Mouse (Mus musculus) liver, adult 2 months (tissue): Measurements from ENCODE around the gene Hopx. TPM values are rescaled to one million over a fixed set of nuclear protein-coding genes. Genes with fewer than 3 reads are reported as not detected.

Experiments used
- DNase-seq: peaks from one replicate; pipeline ENCODE4 v3.0.0-alpha.2; 2011; ENCODE audit warnings: low read depth, low spot score; ENCODE audit errors: extremely low read depth
- H3K27ac ChIP-seq: fragments of 200-500 bp; replicated peaks from 2 replicates; pipeline ENCODE4 v1.5.1; 2012; ENCODE audit warnings: low read depth, mild to moderate bottlenecking, control low read depth, inconsistent platforms, low read length; ENCODE audit not compliant: insufficient read depth
- H3K27me3 ChIP-seq: fragments of 200-500 bp; 2 replicates; pipeline ENCODE4 v1.6.1; 2012; ENCODE audit warnings: mild to moderate bottlenecking, moderate library complexity, low read length, inconsistent platforms; ENCODE audit not compliant: control insufficient read depth, insufficient read depth
- H3K36me3 ChIP-seq: fragments of 200-500 bp; 2 replicates; pipeline ENCODE4 v1.6.1; 2012; ENCODE audit warnings: low read length, inconsistent platforms; ENCODE audit not compliant: control insufficient read depth, insufficient read depth
- H3K4me1 ChIP-seq: fragments of 200-500 bp; 2 replicates; pipeline ENCODE4 v1.6.1; 2011; ENCODE audit warnings: low read length; ENCODE audit not compliant: control insufficient read depth, insufficient read depth
- H3K4me3 ChIP-seq: fragments of 200-500 bp; 2 replicates; pipeline ENCODE4 v1.5.1; 2011; ENCODE audit warnings: low read depth, mild to moderate bottlenecking, control low read depth, low read length, moderate library complexity; ENCODE audit not compliant: insufficient read depth
- H3K79me2 ChIP-seq: fragments of 200-500 bp; 2 replicates; pipeline ENCODE4 v1.6.1; 2012; ENCODE audit warnings: inconsistent platforms, mild to moderate bottlenecking, low read length, moderate library complexity; ENCODE audit not compliant: control insufficient read depth, insufficient read depth
- H3K9ac ChIP-seq: fragments of 200-500 bp; 2 replicates; pipeline ENCODE4 v1.6.1; 2012; ENCODE audit warnings: low read depth, mild to moderate bottlenecking, control low read depth, inconsistent platforms, low read length
- CTCF ChIP-seq: fragments of 200-500 bp; IDR thresholded peaks from 2 replicates; pipeline ENCODE4 v1.5.1; 2011; ENCODE audit warnings: low read depth, low read length, control low read depth
- POLR2A ChIP-seq: fragments of 200-500 bp; IDR thresholded peaks from 2 replicates; pipeline ENCODE4 v1.6.1; 2011; ENCODE audit warnings: low read length, control low read depth; ENCODE audit not compliant: insufficient read depth; ENCODE audit errors: extremely low read depth
- WGBS: fragments of 180-500 bp; shearing (Covaris S2); methylation state at CpG from one replicate; pipeline ENCODE4 v1.1.7; 2018; 5-methylcytosine and 5-hydroxymethylcytosine counted together
- polyA plus RNA-seq: library from polyadenylated mRNA; depleted of rRNA; stranded (reverse); fragments of >200 nt; gene quantifications from 2 replicates; pipeline ENCODE4 v1.2.3, GENCODE M21; 2012
- total RNA-seq: library from RNA; depleted of rRNA; stranded (reverse); fragments of >200 nt; gene quantifications from 2 replicates; pipeline ENCODE4 v1.2.3, GENCODE M21; 2014

Hopx gene
- total and polyA plus RNA-seq, 2 experiments, result 77.2 to 84.9 TPM

- Histone ChIP-seq H3K79me2 (no peaks in the 10 kb centered on the region), H3K9ac (no peak overlapping the region), H3K4me1 (peaks cover 2% of the 10 kb centered on the region; the same call in 1 of the 2 replicates), H3K27me3 (no peaks in the 10 kb centered on the region), H3K36me3 (no peaks in the 10 kb centered on the region), H3K4me3 (no peak overlapping the region), H3K27ac (no peak overlapping the region)
- DNase-seq, result no peak
- no peak for TF ChIP-seq CTCF
- TF ChIP-seq POLR2A, result no peak
- 76% methylated on average over 20 of the region's 20 CpGs for WGBS
These were observed 7.6 kb upstream of the Hopx start for GRCm38 (mm10) chr5:77122254-77123192.

- no peak overlapping the region for H3K9ac ChIP-seq
- DNase-seq, result no peak
- no peaks in the 10 kb centered on the region for H3K79me2 ChIP-seq
- H3K27ac ChIP-seq, result no peak overlapping the region
- no peak for TF ChIP-seq CTCF
- no peaks in the 10 kb centered on the region for H3K27me3 ChIP-seq
- no peak overlapping the region for H3K4me3 ChIP-seq
- no peaks in the 10 kb centered on the region for H3K36me3 ChIP-seq
- peaks cover 2% of the 10 kb centered on the region; the same call in 1 of the 2 replicates for H3K4me1 ChIP-seq
- 84% methylated on average over 7 of the region's 7 CpGs for WGBS
These were observed 5.8 kb upstream of the Hopx start for GRCm38 (mm10) chr5:77120701-77121100.

GRCm38 (mm10) chr5:77119475-77120422 lies 4.8 kb upstream of the Hopx start:
- TF ChIP-seq CTCF (no peak), POLR2A (no peak)
- WGBS, result 90% methylated on average over 19 of the region's 19 CpGs
- no peak overlapping the region for H3K27ac ChIP-seq
- H3K4me1 ChIP-seq, result peaks cover 6% of the 10 kb centered on the region; the same call in 1 of the 2 replicates
- H3K27me3 ChIP-seq, result no peaks in the 10 kb centered on the region
- H3K4me3 ChIP-seq, result no peak overlapping the region
- H3K9ac ChIP-seq, result no peak overlapping the region
- no peaks in the 10 kb centered on the region for H3K36me3 ChIP-seq
- DNase-seq, result no peak
- no peaks in the 10 kb centered on the region for H3K79me2 ChIP-seq

- Histone ChIP-seq H3K27me3 (no peaks in the 10 kb centered on the region), H3K9ac (no peak overlapping the region), H3K36me3 (no peaks in the 10 kb centered on the region), H3K79me2 (no peaks in the 10 kb centered on the region), H3K27ac (no peak overlapping the region), H3K4me1 (peaks cover 9% of the 10 kb centered on the region), H3K4me3 (no peak overlapping the region)
- DNase-seq, result no peak
- TF ChIP-seq POLR2A (no peak), CTCF (no peak)
- 91% methylated on average over 9 of the region's 9 CpGs for WGBS
These were observed 811 bp upstream of the Hopx start for GRCm38 (mm10) chr5:77115732-77116131.

- H3K36me3 ChIP-seq, result no peaks in the 10 kb centered on the region
- WGBS, result 90% methylated on average over 3 of the region's 3 CpGs
- H3K27ac ChIP-seq, result no peak overlapping the region
- H3K4me1 ChIP-seq, result peaks cover 14% of the 10 kb centered on the region
- no peak overlapping the region for H3K9ac ChIP-seq
- TF ChIP-seq CTCF (no peak), POLR2A (no peak)
- H3K79me2 ChIP-seq, result no peaks in the 10 kb centered on the region
- no peaks in the 10 kb centered on the region for H3K27me3 ChIP-seq
- no peak overlapping the region for H3K4me3 ChIP-seq
- no peak for DNase-seq
These were observed 1.1 kb downstream of the Hopx start for GRCm38 (mm10) chr5:77113773-77114172.
